25 mouse cellular contexts compared by ENCODE assay signal in the genomic region with DNA sequence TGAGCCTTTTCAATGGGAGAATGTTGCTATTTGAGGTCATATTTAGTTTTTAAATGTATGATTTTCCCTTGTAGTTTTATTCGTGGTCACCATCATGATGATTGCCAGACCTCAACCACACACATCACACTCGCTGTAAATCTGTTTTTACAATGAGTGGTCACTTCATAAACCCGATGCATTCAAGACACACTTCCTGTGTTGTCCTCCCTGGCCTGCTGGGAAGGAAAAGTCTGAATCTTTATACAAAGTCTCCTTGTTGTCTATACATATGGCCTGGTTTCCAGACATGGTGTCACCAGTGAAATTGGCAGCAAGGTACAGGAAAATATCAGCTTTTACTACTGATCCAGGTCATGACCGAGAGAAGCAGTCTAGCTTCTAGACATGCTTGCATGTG.
DNase-seq lines count a peak whose midpoint lies in the region; ATAC-seq lines count a peak whose summit lies in the region.
"Had no signal": no experiment of that assay in that cellular context is flagged by ENCODE, and none has a peak within 500 bp of the region (broad histone marks: within the 10 kb centered on the region; RNA-seq: fewer than 3 reads in every experiment).

No protein-coding gene starts in this region.

- ATAC-seq in limb, embryonic 11.5 days (ENCODE audit: insufficient number of reproducible peaks, low FRiP score, low TSS enrichment, low read depth) = peak; percentile 60
- no peak for ATAC-seq in limb, embryonic 12.5 days (ENCODE audit: insufficient number of reproducible peaks, insufficient read depth, low FRiP score, low TSS enrichment, low read depth)
- ATAC-seq in limb, embryonic 15.5 days (ENCODE audit: insufficient number of reproducible peaks, low FRiP score, low TSS enrichment, low read depth) = no peak
- ATAC-seq: activated CD4-positive, CD25-positive, alpha-beta regulatory T cell, adult 4 months; forebrain, embryonic 15.5 days; hindbrain, embryonic 16.5 days had no signal

- H3K27ac ChIP-seq in limb, embryonic 11.5 days (replicated peaks; ENCODE audit: low read depth, low read length) = no peak overlapping the region
- H3K27ac ChIP-seq in limb, embryonic 10.5 days = no peak overlapping the region
- H3K27ac ChIP-seq in limb, embryonic 12.5 days = peak overlapping the region; percentile 0; the same call in 1 of the 2 replicates
- peak overlapping the region; percentile 22; the same call in 1 of the 2 replicates for H3K27ac ChIP-seq in limb, embryonic 15.5 days
- H3K27ac ChIP-seq: embryonic facial prominence, embryonic 12.5 days; forebrain, embryonic 12.5 days; forebrain, embryonic 15.5 days; heart, embryonic 15.5 days; hindbrain, embryonic 10.5 days; hindbrain, embryonic 13.5 days had no signal

- no peak overlapping the region for H3K4me2 ChIP-seq in limb, embryonic 11.5 days (ENCODE audit: low read depth, severe bottlenecking)
- H3K4me2 ChIP-seq in limb, embryonic 12.5 days = no peak overlapping the region
- no peak overlapping the region for H3K4me2 ChIP-seq in limb, embryonic 15.5 days
- H3K4me2 ChIP-seq: embryonic facial prominence, embryonic 12.5 days; forebrain, embryonic 12.5 days; forebrain, embryonic 15.5 days; heart, embryonic 11.5 days; heart, embryonic 15.5 days; hindbrain, embryonic 13.5 days had no signal

- no peaks in the 10 kb centered on the region for H3K4me1 ChIP-seq in limb, embryonic 11.5 days (ENCODE audit: control insufficient read depth, insufficient read depth, low read length)
- H3K4me1 ChIP-seq in limb, embryonic 10.5 days = no peaks in the 10 kb centered on the region
- no peaks in the 10 kb centered on the region for H3K4me1 ChIP-seq in limb, embryonic 12.5 days (replicated peaks)
- no peaks in the 10 kb centered on the region; the same call in 1 of the 2 replicates for H3K4me1 ChIP-seq in limb, embryonic 15.5 days
- H3K4me1 ChIP-seq: embryonic facial prominence, embryonic 12.5 days; forebrain, embryonic 12.5 days; forebrain, embryonic 15.5 days; hindbrain, embryonic 10.5 days; hindbrain, embryonic 13.5 days had no signal

- no peak for DNase-seq in limb, embryonic 11.5 days (ENCODE audit: low spot score)
- DNase-seq in limb, embryonic 10.5 days (ENCODE audit: low spot score) = no peak
- DNase-seq in neural tube, embryonic 10.5 days (ENCODE audit: extremely low spot score, low spot score) = no peak
- no peak for DNase-seq in natural killer cell, adult 2 months (ENCODE audit: low spot score in 2 of 2)
- DNase-seq: adrenal gland, postnatal 10 days; adrenal gland, postnatal 36 days; cerebellum, adult 18-20 months; cerebellum, adult 9-10 months; cerebellum, postnatal 14 days; gastrocnemius, postnatal 10 days; gastrocnemius, postnatal 36 days; heart, postnatal 10 days; heart, postnatal 36 days had no signal

- H3K4me3 ChIP-seq in limb, embryonic 11.5 days (ENCODE audit: low read depth, low read length) = no peak overlapping the region
- H3K4me3 ChIP-seq in limb, embryonic 10.5 days = no peak overlapping the region
- H3K4me3 ChIP-seq in limb, embryonic 12.5 days (replicated peaks) = no peak overlapping the region
- H3K4me3 ChIP-seq in limb, embryonic 15.5 days = no peak overlapping the region
- H3K4me3 ChIP-seq: embryonic facial prominence, embryonic 12.5 days; erythroblast, embryonic 14.5 days; forebrain, embryonic 12.5 days; forebrain, embryonic 15.5 days; heart, embryonic 15.5 days; hindbrain, embryonic 10.5 days; hindbrain, embryonic 13.5 days had no signal

- no peak overlapping the region for H3K9ac ChIP-seq in limb, embryonic 11.5 days (ENCODE audit: low read length)
- no peak overlapping the region for H3K9ac ChIP-seq in limb, embryonic 12.5 days (replicated peaks)
- no peak overlapping the region for H3K9ac ChIP-seq in limb, embryonic 15.5 days
- H3K9ac ChIP-seq: embryonic facial prominence, embryonic 12.5 days; forebrain, embryonic 12.5 days; forebrain, embryonic 15.5 days; heart, embryonic 15.5 days; hindbrain, embryonic 13.5 days had no signal

- no peaks in the 10 kb centered on the region for H3K27me3 ChIP-seq in limb, embryonic 11.5 days (ENCODE audit: control insufficient read depth, insufficient read depth, low read length)
- no peaks in the 10 kb centered on the region for H3K27me3 ChIP-seq in limb, embryonic 10.5 days (ENCODE audit: low read depth, poor library complexity, severe bottlenecking)
- no peaks in the 10 kb centered on the region for H3K27me3 ChIP-seq in limb, embryonic 12.5 days
- H3K27me3 ChIP-seq in limb, embryonic 15.5 days = no peaks in the 10 kb centered on the region
- H3K27me3 ChIP-seq: embryonic facial prominence, embryonic 12.5 days; forebrain, embryonic 12.5 days; forebrain, embryonic 15.5 days; heart, embryonic 15.5 days; hindbrain, embryonic 13.5 days had no signal

- no peaks in the 10 kb centered on the region for H3K36me3 ChIP-seq in limb, embryonic 11.5 days (ENCODE audit: control insufficient read depth, insufficient read depth, low read length)
- H3K36me3 ChIP-seq in limb, embryonic 10.5 days = no peaks in the 10 kb centered on the region
- H3K36me3 ChIP-seq in limb, embryonic 12.5 days = no peaks in the 10 kb centered on the region
- H3K36me3 ChIP-seq in limb, embryonic 15.5 days = no peaks in the 10 kb centered on the region
- H3K36me3 ChIP-seq: embryonic facial prominence, embryonic 12.5 days; forebrain, embryonic 12.5 days; forebrain, embryonic 15.5 days; heart, embryonic 15.5 days; hindbrain, embryonic 10.5 days; hindbrain, embryonic 13.5 days had no signal

- no peaks in the 10 kb centered on the region for H3K9me3 ChIP-seq in limb, embryonic 11.5 days (ENCODE audit: control insufficient read depth, low read length)
- no peaks in the 10 kb centered on the region for H3K9me3 ChIP-seq in limb, embryonic 10.5 days (replicated peaks)
- no peaks in the 10 kb centered on the region for H3K9me3 ChIP-seq in limb, embryonic 12.5 days
- H3K9me3 ChIP-seq in limb, embryonic 15.5 days = no peaks in the 10 kb centered on the region
- H3K9me3 ChIP-seq: embryonic facial prominence, embryonic 12.5 days; forebrain, embryonic 12.5 days; forebrain, embryonic 15.5 days; heart, embryonic 15.5 days; hindbrain, embryonic 10.5 days; hindbrain, embryonic 13.5 days had no signal

- 56% methylated on average over 4 of the region's 4 CpGs for WGBS in limb, embryonic 11.5 days
- WGBS in limb, embryonic 10.5 days = 81% methylated on average over 4 of the region's 4 CpGs
- 43% methylated on average over 4 of the region's 4 CpGs for WGBS in limb, embryonic 12.5 days
- WGBS in limb, embryonic 15.5 days = 37% methylated on average over 4 of the region's 4 CpGs

Comparison
In these comparisons a context has a peak if more than half of its experiments do, and no peak if none do; other contexts are left out.
1. H3K27ac ChIP-seq: peak in limb, embryonic 12.5 days (single experiment) and limb, embryonic 15.5 days (single experiment); none in limb, embryonic 11.5 days (single experiment) and limb, embryonic 10.5 days (single experiment).